Mouse (Mus musculus) neural tube, embryonic 13.5 days (tissue): Measurements from ENCODE around the gene Defa33. TPM values are rescaled to one million over a fixed set of nuclear protein-coding genes. Genes with fewer than 3 reads are reported as not detected.
"Not testable (repeated sequence)": the region's sequence is repeated elsewhere in the genome, so short reads cannot be mapped to it uniquely, and the experiment has no call there.

Experiments
- ATAC-seq: fragments of 200-750 bp; cut with Nextera tagmentation; 2 replicates; pipeline ENCODE4 v1.8.0; 2017; ENCODE audit warnings: low read depth, mild to moderate bottlenecking, moderate TSS enrichment, moderate library complexity
- H3K27ac ChIP-seq: fragments of 300-500 bp; sonication (generic); replicated peaks from 2 replicates; pipeline ENCODE4 v1.5.1; 2015; ENCODE audit warnings: moderate library complexity, mild to moderate bottlenecking, inconsistent platforms
- H3K27me3 ChIP-seq: fragments of 300-500 bp; sonication (generic); 2 replicates; pipeline ENCODE4 v1.6.1; 2015; ENCODE audit warnings: mild to moderate bottlenecking, inconsistent platforms
- H3K36me3 ChIP-seq: fragments of 300-500 bp; sonication (generic); 2 replicates; pipeline ENCODE4 v1.6.1; 2015; ENCODE audit warnings: mild to moderate bottlenecking, inconsistent platforms
- H3K4me1 ChIP-seq: fragments of 300-500 bp; sonication (generic); replicated peaks from 2 replicates; pipeline ENCODE4 v1.6.1; 2015; ENCODE audit warnings: inconsistent platforms
- H3K4me2 ChIP-seq: fragments of 300-500 bp; sonication (generic); 2 replicates; pipeline ENCODE4 v1.6.1; 2015; ENCODE audit warnings: inconsistent platforms, mild to moderate bottlenecking, moderate library complexity
- H3K4me3 ChIP-seq: fragments of 300-500 bp; sonication (generic); 2 replicates; pipeline ENCODE4 v1.5.1; 2015; ENCODE audit warnings: mild to moderate bottlenecking, inconsistent platforms
- H3K9ac ChIP-seq: fragments of 300-500 bp; sonication (generic); 2 replicates; pipeline ENCODE4 v1.6.1; 2015; ENCODE audit warnings: moderate library complexity, mild to moderate bottlenecking, inconsistent platforms
- H3K9me3 ChIP-seq: fragments of 300-500 bp; sonication (generic); 2 replicates; pipeline ENCODE4 v1.6.1; 2016; ENCODE audit warnings: inconsistent platforms
- WGBS: fragments of 180-500 bp; shearing (Covaris S2); methylation state at CpG from one replicate; pipeline ENCODE4 v1.1.7; 2015; 5-methylcytosine and 5-hydroxymethylcytosine counted together
- polyA plus RNA-seq: library from polyadenylated mRNA; unstranded; fragments of >200 nt; fragmentation: Nextera tagmentation; extraction: Ambion mirVana; gene quantifications from 2 replicates; pipeline ENCODE4 v1.2.1, GENCODE M21; 2015

Defa33 gene
- not detected in 2 replicates for polyA plus RNA-seq

GRCm38 (mm10) chr8:21391511-21391910, at the start of gene Defa33:
Gene Defa33, plus strand, starts transcription at chr8:21391811.
- WGBS, result no CpG with 5 or more reads among the region's 2 CpGs
- H3K4me3 ChIP-seq, H3K27ac ChIP-seq, H3K27me3 ChIP-seq, H3K9me3 ChIP-seq, H3K4me2 ChIP-seq, H3K36me3 ChIP-seq, H3K9ac ChIP-seq, ATAC-seq, H3K4me1 ChIP-seq: not testable (repeated sequence)

- not testable (repeated sequence) for H3K27ac ChIP-seq, H3K9me3 ChIP-seq, ATAC-seq, H3K4me1 ChIP-seq, H3K4me2 ChIP-seq, H3K36me3 ChIP-seq, H3K27me3 ChIP-seq, H3K9ac ChIP-seq, H3K4me3 ChIP-seq
- 20% methylated on average over 1 of the region's 2 CpGs for WGBS
These were observed 13.4 kb upstream of the Defa33 start, which contains the start of gene Defa2 for GRCm38 (mm10) chr8:21378215-21378614. Gene Defa2, plus strand, starts transcription at chr8:21378515.

- not testable (repeated sequence) for H3K36me3 ChIP-seq, H3K27ac ChIP-seq, H3K9me3 ChIP-seq, H3K4me2 ChIP-seq, H3K4me3 ChIP-seq, H3K4me1 ChIP-seq, H3K27me3 ChIP-seq, ATAC-seq, H3K9ac ChIP-seq
- WGBS, result no CpG with 5 or more reads among the region's 1 CpGs
These were observed 35.5 kb downstream of the Defa33 start, which contains the start of gene Defa36 for GRCm38 (mm10) chr8:21427111-21427510. Gene Defa36, plus strand, starts transcription at chr8:21427411.

Other genes with a start within 250 kb of the Defa33 start
- not detected in 2 replicates for gene Defa22, start 229.5 kb upstream of the Defa33 start, polyA plus RNA-seq
- gene Defa31, start 200.2 kb upstream of the Defa33 start, polyA plus RNA-seq, result not detected in 2 replicates
- gene Gm15293, start 190.2 kb upstream of the Defa33 start, polyA plus RNA-seq, result not detected in 2 replicates
- not detected in 2 replicates for gene Gm15292, start 142.1 kb upstream of the Defa33 start, polyA plus RNA-seq
- not detected in 2 replicates for gene Defa27, start 76.3 kb upstream of the Defa33 start, polyA plus RNA-seq
- gene Defa29, start 64.8 kb upstream of the Defa33 start, polyA plus RNA-seq, result not detected in 2 replicates
- not detected in 2 replicates for gene Defa2, start 13.3 kb upstream of the Defa33 start, polyA plus RNA-seq
- not detected in 2 replicates for gene Defa36, start 35.6 kb downstream of the Defa33 start, polyA plus RNA-seq
- gene Gm7849, start 64.7 kb downstream of the Defa33 start, polyA plus RNA-seq, result not detected in 2 replicates
- not detected in 2 replicates for gene Defa20, start 117.4 kb downstream of the Defa33 start, polyA plus RNA-seq
- gene Defa32, start 137.2 kb downstream of the Defa33 start, polyA plus RNA-seq, result not detected in 2 replicates
- not detected in 2 replicates for gene Defa37, start 173.6 kb downstream of the Defa33 start, polyA plus RNA-seq
- gene Defa28, start 191.2 kb downstream of the Defa33 start, polyA plus RNA-seq, result not detected in 2 replicates
- not detected in 2 replicates for gene Gm7861, start 202.7 kb downstream of the Defa33 start, polyA plus RNA-seq
- gene Defa26, start 226.4 kb downstream of the Defa33 start, polyA plus RNA-seq, result not detected in 2 replicates